In genomic region chr7:49266422-49266821, GRCm38 (mm10) we compare ENCODE assay signal across 10 mouse cellular contexts.
DNase-seq lines count a peak whose midpoint lies in the region; ATAC-seq lines count a peak whose summit lies in the region.
"Had no signal": no experiment of that assay in that cellular context is flagged by ENCODE, and none has a peak within 500 bp of the region (broad histone marks: within the 10 kb centered on the region; RNA-seq: fewer than 3 reads in every experiment).

No protein-coding gene starts in this region.

- intact Hi-C loops in left cerebral cortex, postnatal 4 days (cut with DNase I) = no loop called here
- intact Hi-C loops in gastrocnemius, postnatal 14 days (cut with DNase I; ENCODE audit: low total_unique reads) = no loop called here

- no peak for ATAC-seq in kidney, embryonic 15.5 days (replicated peaks; ENCODE audit: low FRiP score)

- no peak overlapping the region for H3K27ac ChIP-seq in kidney, embryonic 15.5 days
- H3K27ac ChIP-seq: limb, embryonic 10.5 days had no signal

- H3K27me3 ChIP-seq in kidney, embryonic 15.5 days = no peaks in the 10 kb centered on the region

- H3K4me1 ChIP-seq in kidney, embryonic 15.5 days = no peaks in the 10 kb centered on the region
- H3K4me1 ChIP-seq: limb, embryonic 10.5 days had no signal

- H3K36me3 ChIP-seq in kidney, embryonic 15.5 days = no peaks in the 10 kb centered on the region
- H3K36me3 ChIP-seq: limb, embryonic 10.5 days had no signal

- H3K4me2 ChIP-seq in kidney, embryonic 15.5 days = no peak overlapping the region

- DNase-seq in adrenal gland, postnatal 14 days = peak; percentile 53
- no peak for DNase-seq in adrenal gland, postnatal 25 days
- DNase-seq in left cerebral cortex, postnatal 4 days = peak; percentile 91
- DNase-seq in left cerebral cortex, adult 9 months (ENCODE audit: low spot score in 2 of 2) = no peak
- DNase-seq in gastrocnemius, postnatal 14 days = peak; percentile 47
- peak; percentile 79 for DNase-seq in lung, postnatal 10 days
- DNase-seq in spleen, adult 12 weeks (ENCODE audit: low spot score) = no peak
- DNase-seq: midbrain, embryonic 14.5 days had no signal

- H3K9me3 ChIP-seq in kidney, embryonic 15.5 days (replicated peaks) = no peaks in the 10 kb centered on the region
- H3K9me3 ChIP-seq: limb, embryonic 10.5 days had no signal

- WGBS in kidney, embryonic 15.5 days = 89% methylated on average over 6 of the region's 6 CpGs

- H3K9ac ChIP-seq in kidney, embryonic 15.5 days = no peak overlapping the region

- no peak overlapping the region for H3K4me3 ChIP-seq in kidney, embryonic 15.5 days (replicated peaks)
- H3K4me3 ChIP-seq: limb, embryonic 10.5 days had no signal

Comparison
In these comparisons a context has a peak if more than half of its experiments do, and no peak if none do; other contexts are left out.
1. DNase-seq: peak in adrenal gland, postnatal 14 days (single experiment), left cerebral cortex, postnatal 4 days (single experiment), gastrocnemius, postnatal 14 days (single experiment) and lung, postnatal 10 days (single experiment); none in adrenal gland, postnatal 25 days (single experiment), left cerebral cortex, adult 9 months (0 of 2) and spleen, adult 12 weeks (single experiment).